Comparison of ENCODE assay signal across 7 mouse cellular contexts in the genomic region with DNA sequence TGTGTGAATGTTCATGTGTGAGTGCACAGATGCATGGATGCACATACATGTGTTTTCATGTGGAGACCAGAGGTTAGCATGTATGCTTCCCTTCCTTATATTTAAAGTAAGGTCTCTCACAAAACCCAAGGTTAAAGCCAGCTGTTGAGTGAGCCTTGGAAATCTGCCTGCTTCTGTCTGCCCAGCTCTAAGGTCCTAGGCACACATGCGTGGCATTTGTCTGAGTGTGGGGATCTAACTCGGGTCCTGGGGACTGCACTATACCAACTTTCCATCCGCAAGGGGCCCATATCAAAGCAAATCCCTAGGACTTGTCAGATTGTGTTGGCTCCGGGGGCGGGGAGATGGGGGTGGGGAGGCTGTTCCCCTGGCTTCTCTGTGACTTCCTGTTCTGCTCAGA.
"Had no signal": no experiment of that assay in that cellular context is flagged by ENCODE, and none has a peak within 500 bp of the region (broad histone marks: within the 10 kb centered on the region; RNA-seq: fewer than 3 reads in every experiment).

No protein-coding gene starts in this region.

- H3K27ac ChIP-seq: kidney, postnatal 0 days; limb, embryonic 12.5 days; liver, embryonic 13.5 days; midbrain, embryonic 15.5 days; neural tube, embryonic 13.5 days had no signal

- H3K4me2 ChIP-seq: limb, embryonic 12.5 days; liver, embryonic 13.5 days; midbrain, embryonic 15.5 days; neural tube, embryonic 13.5 days had no signal

- H3K27me3 ChIP-seq: liver, embryonic 13.5 days; midbrain, embryonic 15.5 days had no signal

- H3K36me3 ChIP-seq: limb, embryonic 12.5 days; liver, embryonic 13.5 days; midbrain, embryonic 15.5 days; neural tube, embryonic 13.5 days had no signal

- H3K9ac ChIP-seq: limb, embryonic 12.5 days; liver, embryonic 13.5 days; liver, postnatal 0 days; midbrain, embryonic 15.5 days; neural tube, embryonic 13.5 days had no signal

- H3K4me1 ChIP-seq: liver, embryonic 13.5 days had no signal

- H3K4me3 ChIP-seq: left cerebral cortex, adult 2 months; limb, embryonic 12.5 days; liver, embryonic 13.5 days; midbrain, embryonic 15.5 days; neural tube, embryonic 13.5 days had no signal

- H3K9me3 ChIP-seq: limb, embryonic 12.5 days; liver, embryonic 13.5 days; midbrain, embryonic 15.5 days; neural tube, embryonic 13.5 days had no signal
